Mouse (Mus musculus) brain, embryonic 18.5 days (tissue): ENCODE measurements around the gene Olfr689.
"Not testable (repeated sequence)": the region's sequence is repeated elsewhere in the genome, so short reads cannot be mapped to it uniquely, and the experiment has no call there.

Source experiments
- DNase-seq: peaks from one replicate; pipeline ENCODE4 v3.0.0-alpha.2; 2012; ENCODE audit warnings: low read depth, low spot score

Gene Olfr689

GRCm38 (mm10) chr7:105310865-105311264 lies at the start of gene Olfr689:
Olfr689 (plus strand) TSS chr7:105311165.
- DNase-seq = no peak

- DNase-seq = no peak
These were observed 38.5 kb upstream of the Olfr689 start for GRCm38 (mm10) chr7:105272426-105272825.

DNA sequence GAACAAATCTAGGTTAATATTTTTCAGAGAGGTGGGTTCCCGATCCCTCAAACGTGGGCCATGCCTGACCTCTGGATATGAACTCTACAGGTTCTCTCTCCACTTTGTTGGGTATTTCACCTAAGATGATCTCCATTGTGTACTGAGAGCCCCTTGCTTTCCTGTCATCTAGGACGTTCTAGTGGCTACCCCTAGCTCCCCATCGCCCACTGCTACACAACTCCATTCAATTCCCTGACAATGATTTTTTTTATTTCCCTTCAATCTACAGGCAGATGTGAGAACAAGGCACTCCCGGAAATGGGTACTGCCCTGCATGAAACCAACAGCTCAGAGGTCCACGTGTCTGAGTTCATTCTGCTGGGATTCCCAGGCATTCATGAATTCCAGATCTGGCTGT lies 23.2 kb upstream of the Olfr689 start, which contains the start of gene Olfr688:
Gene Olfr688 (plus strand): TSS at position 301 of the 400 bp plus-strand sequence.
- no peak for DNase-seq

DNA sequence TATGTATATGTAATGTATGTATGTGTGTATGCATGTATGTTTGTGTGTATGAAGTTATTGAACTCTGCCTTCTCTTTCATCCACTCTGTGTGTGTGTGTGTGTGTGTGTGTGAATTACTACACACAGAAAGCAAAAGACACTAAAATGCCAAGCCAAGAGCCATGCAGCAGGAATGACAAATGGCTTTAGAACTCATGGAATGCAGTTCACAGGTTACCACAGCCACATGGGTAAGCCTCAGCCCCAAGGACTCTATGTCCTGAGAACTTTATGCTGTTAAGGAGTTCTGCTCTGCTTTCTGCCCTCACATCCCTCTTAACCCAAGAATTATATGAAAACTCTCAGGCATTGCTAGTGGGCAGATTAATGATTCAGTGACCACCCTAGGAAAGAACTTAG lies 20.9 kb upstream of the Olfr689 start:
- DNase-seq = no peak

- DNase-seq = no peak
These were observed 14.3 kb downstream of the Olfr689 start for GRCm38 (mm10) chr7:105325302-105325701.

DNA sequence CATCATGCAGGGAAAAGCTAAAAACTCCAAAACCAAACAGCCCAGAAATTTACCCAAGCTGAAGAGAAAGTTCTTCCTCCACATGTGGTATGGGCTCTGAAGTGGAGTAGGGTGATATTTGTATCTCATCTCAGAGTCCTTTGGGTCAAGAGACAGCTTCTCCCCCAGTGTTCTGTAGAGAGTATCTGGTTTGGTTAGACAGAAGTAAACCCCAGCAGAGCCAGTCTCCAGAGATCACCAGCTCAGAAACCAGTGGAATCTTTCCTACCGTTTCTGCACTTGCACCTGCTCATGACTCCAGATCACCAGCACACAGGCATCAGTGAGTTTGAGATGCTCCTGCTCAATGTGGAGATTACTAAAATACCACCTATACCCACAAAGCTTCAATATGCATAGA lies 23.0 kb downstream of the Olfr689 start, which contains the start of gene Olfr690:
Gene Olfr690 (minus strand): TSS at position 101 of the 400 bp plus-strand sequence.
- no peak for DNase-seq

GRCm38 (mm10) chr7:105342170-105342569 lies 31.2 kb downstream of the Olfr689 start, which contains the start of gene Olfr691:
Olfr691 (minus strand) TSS chr7:105342270.
- DNase-seq = no peak

DNA sequence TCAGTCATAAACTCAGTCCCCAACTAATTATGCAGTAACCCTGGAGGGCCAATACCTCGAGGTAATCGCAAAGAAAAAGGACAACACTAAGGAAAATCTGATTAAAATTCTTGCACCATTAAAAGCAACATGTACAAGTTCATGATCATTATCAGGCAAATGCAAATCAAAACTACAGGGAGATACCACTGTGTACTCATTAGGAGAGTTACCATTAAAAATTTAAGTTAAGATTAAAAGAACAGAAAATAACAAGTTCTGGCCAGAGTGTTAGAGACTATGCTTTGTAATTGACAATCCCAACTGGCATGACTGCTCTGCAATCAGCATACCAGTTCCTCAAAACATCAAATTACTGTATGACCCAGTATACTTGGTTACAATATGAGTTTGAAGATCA lies 31.8 kb downstream of the Olfr689 start:
- no peak for DNase-seq

DNA sequence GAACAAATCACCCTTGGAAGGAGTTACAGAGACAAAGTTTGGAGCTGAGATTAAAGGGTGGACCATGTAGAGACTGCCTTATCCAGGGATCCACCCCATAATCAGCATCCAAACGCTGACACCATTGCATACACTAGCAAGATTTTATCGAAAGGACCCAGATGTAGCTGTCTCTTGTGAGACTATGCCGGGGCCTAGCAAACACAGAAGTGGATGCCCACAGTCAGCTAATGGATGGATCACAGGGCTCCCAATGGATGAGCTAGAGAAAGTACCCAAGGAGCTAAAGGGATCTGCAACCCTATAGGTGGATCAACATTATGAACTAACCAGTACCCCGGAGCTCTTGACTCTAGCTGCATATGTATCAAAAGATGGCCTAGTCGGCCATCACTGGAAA lies 45.1 kb downstream of the Olfr689 start:
- DNase-seq = not testable (repeated sequence)

DNA sequence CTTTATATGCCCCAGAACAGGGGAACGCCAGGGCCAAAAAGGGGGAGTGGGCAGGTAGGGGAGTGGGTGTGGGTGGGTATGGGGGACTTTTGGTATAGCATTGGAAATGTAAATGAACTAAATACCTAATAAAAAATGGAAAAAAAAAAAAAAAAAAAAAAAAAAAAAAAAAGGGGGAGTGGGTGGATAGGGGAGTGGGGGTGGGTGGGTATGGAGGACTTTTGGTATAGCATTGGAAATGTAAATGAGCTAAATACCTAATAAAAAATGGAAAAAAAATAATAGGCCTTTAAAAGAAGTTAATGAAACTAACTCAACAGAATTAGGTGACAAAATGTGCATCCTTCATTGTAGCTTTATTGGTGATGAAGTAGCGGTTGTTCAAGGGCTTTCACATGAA lies 45.5 kb downstream of the Olfr689 start:
- DNase-seq = not testable (repeated sequence)

GRCm38 (mm10) chr7:105361713-105362112 lies 50.7 kb downstream of the Olfr689 start:
- no peak for DNase-seq

GRCm38 (mm10) chr7:105367268-105367667 lies 56.3 kb downstream of the Olfr689 start:
- DNase-seq = no peak

DNA sequence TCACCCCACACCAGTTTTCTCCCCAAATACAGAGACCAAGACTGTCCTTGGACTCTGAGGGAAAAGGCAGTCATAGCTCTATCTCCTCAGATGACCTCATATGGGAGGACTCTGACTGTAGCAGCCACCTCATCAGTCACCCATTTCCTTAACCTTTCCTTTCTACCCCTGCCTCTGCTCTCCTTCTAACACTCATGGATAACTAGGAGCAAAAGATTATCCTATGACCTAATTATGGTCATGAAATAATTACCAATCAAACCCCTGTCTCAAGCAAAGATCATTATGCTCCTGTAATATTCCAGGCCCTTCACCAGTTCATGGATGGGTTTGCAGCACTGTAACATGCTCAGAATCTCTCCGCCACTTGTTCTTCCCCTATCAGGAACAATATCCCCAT lies 57.0 kb downstream of the Olfr689 start, which contains the start of gene Olfr692:
Gene Olfr692 (plus strand): TSS at position 301 of the 400 bp plus-strand sequence.
- no peak for DNase-seq

GRCm38 (mm10) chr7:105368521-105368920 lies 57.6 kb downstream of the Olfr689 start:
- DNase-seq = no peak
